Mouse (Mus musculus): ENCODE results near the gene Trappc6a. TPM values are rescaled to one million over a fixed set of nuclear protein-coding genes. Genes with fewer than 3 reads are reported as not detected.

The Trappc6a gene
- polyA plus RNA-seq, 1 experiment: 23.5 TPM

GRCm38 (mm10) chr7:19560491-19561260 lies 52.5 kb downstream of the Trappc6a start:
- no peak for TF ChIP-seq POLR2A (IDR thresholded peaks at IDR 0.05; ENCODE audit: insufficient read depth, low read length)
- TF ChIP-seq EP300 (IDR thresholded peaks at IDR 0.05; ENCODE audit: insufficient read depth, low read depth, low read length): no peak
- TF ChIP-seq CTCF (IDR thresholded peaks at IDR 0.05; ENCODE audit: low read depth, low read length): no peak
- H3K27ac ChIP-seq (ENCODE audit: insufficient read depth, low read length): no peak overlapping the region
- peak overlapping the region; percentile 79 for H3K4me3 ChIP-seq (ENCODE audit: low read depth, low read length)
- no peaks in the 10 kb centered on the region for H3K9me3 ChIP-seq (replicated peaks; ENCODE audit: control insufficient read depth, insufficient read depth, low read length, poor library complexity, severe bottlenecking)
- H3K9ac ChIP-seq (ENCODE audit: low read depth, poor library complexity, severe bottlenecking): peak overlapping the region; percentile 74
- H3K36me3 ChIP-seq (ENCODE audit: control insufficient read depth, insufficient read depth, low read length, poor library complexity, severe bottlenecking): peaks cover 5% of the 10 kb centered on the region; the same call in 1 of the 2 replicates
- no peaks in the 10 kb centered on the region for H3K27me3 ChIP-seq (ENCODE audit: control insufficient read depth, insufficient read depth, low read length, poor library complexity, severe bottlenecking)
- H3K4me1 ChIP-seq (ENCODE audit: control insufficient read depth, insufficient read depth, low read length): peaks cover 4% of the 10 kb centered on the region

- Histone ChIP-seq H3K27ac (ENCODE audit: insufficient read depth, low read length) (no peak overlapping the region), H3K9me3 (replicated peaks; ENCODE audit: control insufficient read depth, insufficient read depth, low read length, poor library complexity, severe bottlenecking) (no peaks in the 10 kb centered on the region), H3K4me3 (ENCODE audit: low read depth, low read length) (peak overlapping the region; percentile 79), H3K9ac (ENCODE audit: low read depth, poor library complexity, severe bottlenecking) (peak overlapping the region; percentile 74), H3K36me3 (ENCODE audit: control insufficient read depth, insufficient read depth, low read length, poor library complexity, severe bottlenecking) (peaks cover 5% of the 10 kb centered on the region; the same call in 1 of the 2 replicates), H3K27me3 (ENCODE audit: control insufficient read depth, insufficient read depth, low read length, poor library complexity, severe bottlenecking) (no peaks in the 10 kb centered on the region), H3K4me1 (ENCODE audit: control insufficient read depth, insufficient read depth, low read length) (peaks cover 4% of the 10 kb centered on the region)
- no peak for TF ChIP-seq CTCF (IDR thresholded peaks at IDR 0.05; ENCODE audit: low read depth, low read length)
- no peak for TF ChIP-seq EP300 (IDR thresholded peaks at IDR 0.05; ENCODE audit: insufficient read depth, low read depth, low read length)
- no peak for TF ChIP-seq POLR2A (IDR thresholded peaks at IDR 0.05; ENCODE audit: insufficient read depth, low read length)
These were observed 53.2 kb downstream of the Trappc6a start for GRCm38 (mm10) chr7:19561431-19561764.

GRCm38 (mm10) chr7:19561765-19562642 lies 53.8 kb downstream of the Trappc6a start:
- Histone ChIP-seq H3K36me3 (ENCODE audit: control insufficient read depth, insufficient read depth, low read length, poor library complexity, severe bottlenecking) (peaks cover 5% of the 10 kb centered on the region; the same call in 1 of the 2 replicates), H3K9me3 (replicated peaks; ENCODE audit: control insufficient read depth, insufficient read depth, low read length, poor library complexity, severe bottlenecking) (no peaks in the 10 kb centered on the region), H3K27me3 (ENCODE audit: control insufficient read depth, insufficient read depth, low read length, poor library complexity, severe bottlenecking) (no peaks in the 10 kb centered on the region), H3K4me1 (ENCODE audit: control insufficient read depth, insufficient read depth, low read length) (peaks cover 4% of the 10 kb centered on the region), H3K9ac (ENCODE audit: low read depth, poor library complexity, severe bottlenecking) (peak overlapping the region; percentile 74), H3K27ac (ENCODE audit: insufficient read depth, low read length) (no peak overlapping the region), H3K4me3 (ENCODE audit: low read depth, low read length) (peak overlapping the region; percentile 79)
- TF ChIP-seq CTCF (IDR thresholded peaks at IDR 0.05; ENCODE audit: low read depth, low read length) (no peak), EP300 (IDR thresholded peaks at IDR 0.05; ENCODE audit: insufficient read depth, low read depth, low read length) (no peak), POLR2A (IDR thresholded peaks at IDR 0.05; ENCODE audit: insufficient read depth, low read length) (no peak)

- H3K27me3 ChIP-seq (ENCODE audit: control insufficient read depth, insufficient read depth, low read length, poor library complexity, severe bottlenecking): no peaks in the 10 kb centered on the region
- TF ChIP-seq EP300 (IDR thresholded peaks at IDR 0.05; ENCODE audit: insufficient read depth, low read depth, low read length) (no peak), POLR2A (IDR thresholded peaks at IDR 0.05; ENCODE audit: insufficient read depth, low read length) (no peak), CTCF (IDR thresholded peaks at IDR 0.05; ENCODE audit: low read depth, low read length) (no peak)
- no peak within 1 kb of the TSS for H3K27ac ChIP-seq (ENCODE audit: insufficient read depth, low read length)
- peak within 1 kb of the TSS; percentile 74 for H3K9ac ChIP-seq (ENCODE audit: low read depth, poor library complexity, severe bottlenecking)
- H3K36me3 ChIP-seq (ENCODE audit: control insufficient read depth, insufficient read depth, low read length, poor library complexity, severe bottlenecking): peaks cover 5% of the 10 kb centered on the region; the same call in 1 of the 2 replicates
- H3K4me3 ChIP-seq (ENCODE audit: low read depth, low read length): peak within 1 kb of the TSS; percentile 79
- H3K4me1 ChIP-seq (ENCODE audit: control insufficient read depth, insufficient read depth, low read length): peaks cover 4% of the 10 kb centered on the region
- H3K9me3 ChIP-seq (replicated peaks; ENCODE audit: control insufficient read depth, insufficient read depth, low read length, poor library complexity, severe bottlenecking): no peaks in the 10 kb centered on the region
These were observed 54.6 kb downstream of the Trappc6a start, which contains the start of gene Ppp1r37 for GRCm38 (mm10) chr7:19562643-19563410. Gene Ppp1r37 (minus strand): TSS chr7:19563076.

- Histone ChIP-seq H3K27me3 (ENCODE audit: control insufficient read depth, insufficient read depth, low read length, poor library complexity, severe bottlenecking) (no peaks in the 10 kb centered on the region), H3K36me3 (ENCODE audit: control insufficient read depth, insufficient read depth, low read length, poor library complexity, severe bottlenecking) (peaks cover 5% of the 10 kb centered on the region; the same call in 1 of the 2 replicates), H3K4me3 (ENCODE audit: low read depth, low read length) (no peak overlapping the region), H3K9me3 (replicated peaks; ENCODE audit: control insufficient read depth, insufficient read depth, low read length, poor library complexity, severe bottlenecking) (no peaks in the 10 kb centered on the region), H3K27ac (ENCODE audit: insufficient read depth, low read length) (no peak overlapping the region), H3K4me1 (ENCODE audit: control insufficient read depth, insufficient read depth, low read length) (peaks cover 8% of the 10 kb centered on the region), H3K9ac (ENCODE audit: low read depth, poor library complexity, severe bottlenecking) (no peak overlapping the region)
- TF ChIP-seq CTCF (IDR thresholded peaks at IDR 0.05; ENCODE audit: low read depth, low read length) (no peak), POLR2A (IDR thresholded peaks at IDR 0.05; ENCODE audit: insufficient read depth, low read length) (no peak)
These were observed 55.7 kb downstream of the Trappc6a start for GRCm38 (mm10) chr7:19563884-19564283.
